Mouse (Mus musculus): ENCODE data around the gene Slc9a3.

Gene Slc9a3

GRCm38 (mm10) chr13:74121141-74121602 lies at the start of gene Slc9a3:
TSS of gene Slc9a3 (plus strand) at chr13:74121457.
- DNase-seq (ENCODE audit: low read depth, low spot score) = no peak

- DNase-seq (ENCODE audit: low read depth, low spot score) = no peak
These were observed 49.5 kb upstream of the Slc9a3 start for GRCm38 (mm10) chr13:74071714-74072113.

GRCm38 (mm10) chr13:74073369-74073768 lies 47.9 kb upstream of the Slc9a3 start:
- DNase-seq (ENCODE audit: low read depth, low spot score) = no peak

GRCm38 (mm10) chr13:74090265-74090664 lies 31.0 kb upstream of the Slc9a3 start:
- no peak for DNase-seq (ENCODE audit: low read depth, low spot score)

GRCm38 (mm10) chr13:74095936-74096335 lies 25.3 kb upstream of the Slc9a3 start:
- no peak for DNase-seq (ENCODE audit: low read depth, low spot score)

DNA sequence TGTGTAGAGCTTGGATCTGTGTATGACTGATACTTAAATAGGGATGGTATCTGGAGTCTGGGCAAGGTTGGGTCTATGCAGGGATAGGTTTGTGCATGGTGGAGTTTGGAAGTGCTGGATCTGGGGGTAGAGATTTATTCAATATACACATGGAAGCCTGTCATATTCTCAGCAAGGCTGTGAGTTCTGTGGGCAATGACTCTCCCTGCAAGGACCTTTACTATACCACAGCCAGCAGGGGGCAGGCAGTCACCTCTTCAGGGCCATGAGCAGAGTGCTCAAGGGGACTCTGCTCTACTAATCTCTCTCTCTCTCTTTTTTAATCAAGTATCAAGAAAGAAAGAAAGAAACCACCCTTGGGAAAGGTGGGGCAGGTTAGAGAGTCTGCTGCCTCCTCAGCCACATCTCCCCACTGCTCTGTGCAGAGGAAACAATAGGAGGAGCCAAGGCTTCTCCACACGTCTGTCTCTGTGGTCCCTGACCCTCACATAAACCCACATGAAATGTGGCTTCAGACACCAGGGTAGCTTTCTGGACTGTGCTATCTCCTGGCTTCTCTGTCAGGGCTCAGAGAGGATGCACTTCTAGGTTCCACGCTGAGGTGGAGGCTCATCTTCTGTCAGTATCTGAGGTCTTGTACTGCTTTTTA lies 24.4 kb upstream of the Slc9a3 start:
- peak; percentile 33 for DNase-seq (ENCODE audit: low read depth, low spot score)

GRCm38 (mm10) chr13:74098913-74099312 lies 22.3 kb upstream of the Slc9a3 start:
- no peak for DNase-seq (ENCODE audit: low read depth, low spot score)

GRCm38 (mm10) chr13:74102108-74102830 lies 19.0 kb upstream of the Slc9a3 start:
- no peak for DNase-seq (ENCODE audit: low read depth, low spot score)

DNA sequence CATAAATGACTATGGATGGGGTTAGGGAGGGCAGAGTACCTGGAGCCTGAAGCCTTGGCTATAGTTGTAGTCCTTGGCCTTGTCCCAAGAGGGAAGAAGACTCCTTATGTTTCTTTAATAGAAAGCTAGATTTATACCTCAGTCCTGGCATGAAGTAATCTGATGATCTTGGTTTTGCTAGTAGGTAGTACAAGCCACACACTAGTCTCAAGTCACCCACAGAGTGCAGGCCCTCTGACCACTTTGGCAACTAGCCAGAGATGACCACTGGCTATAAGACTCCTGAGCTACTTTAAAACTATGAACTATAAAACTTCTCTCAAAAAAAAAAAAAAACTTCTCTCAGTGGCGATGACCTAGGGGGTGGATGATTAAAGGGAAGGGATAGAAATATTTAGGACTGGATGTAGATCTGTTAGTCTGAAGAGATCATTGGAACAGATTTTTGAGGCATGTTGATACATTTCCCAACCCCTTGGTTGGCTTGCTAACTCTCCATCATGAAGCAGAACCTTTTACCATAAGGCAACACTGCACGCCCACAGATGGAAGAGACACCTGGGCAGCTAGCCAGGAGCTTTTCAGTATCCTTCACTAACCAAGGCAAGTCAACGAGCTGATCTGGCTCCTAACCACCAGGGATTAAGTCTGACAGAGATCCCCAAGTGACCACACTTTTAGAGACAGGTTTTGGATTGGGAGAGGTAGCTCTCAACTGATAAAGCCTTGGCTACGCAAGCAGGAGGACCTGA lies 18.2 kb upstream of the Slc9a3 start:
- DNase-seq (ENCODE audit: low read depth, low spot score) = no peak

DNA sequence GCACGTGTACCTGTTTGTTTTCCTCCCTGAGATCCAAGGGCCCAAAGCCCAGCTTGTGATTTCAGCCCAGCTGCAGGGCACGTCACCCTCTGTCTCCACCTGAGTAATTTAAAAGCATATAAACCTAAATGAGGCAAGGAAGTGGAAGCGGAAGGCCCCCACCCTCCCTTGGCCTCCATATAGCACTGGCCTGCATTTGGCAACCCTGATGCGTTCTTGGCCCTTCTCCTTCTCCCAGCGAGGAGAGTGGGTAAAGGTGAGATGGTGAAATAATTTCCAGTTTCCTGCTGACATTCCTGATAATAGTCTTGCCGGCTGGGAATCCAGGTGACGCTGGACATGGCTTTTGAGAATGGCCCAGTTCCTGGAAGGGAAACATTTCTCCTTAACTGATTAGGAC lies 16.8 kb upstream of the Slc9a3 start:
- DNase-seq (ENCODE audit: low read depth, low spot score) = no peak

DNA sequence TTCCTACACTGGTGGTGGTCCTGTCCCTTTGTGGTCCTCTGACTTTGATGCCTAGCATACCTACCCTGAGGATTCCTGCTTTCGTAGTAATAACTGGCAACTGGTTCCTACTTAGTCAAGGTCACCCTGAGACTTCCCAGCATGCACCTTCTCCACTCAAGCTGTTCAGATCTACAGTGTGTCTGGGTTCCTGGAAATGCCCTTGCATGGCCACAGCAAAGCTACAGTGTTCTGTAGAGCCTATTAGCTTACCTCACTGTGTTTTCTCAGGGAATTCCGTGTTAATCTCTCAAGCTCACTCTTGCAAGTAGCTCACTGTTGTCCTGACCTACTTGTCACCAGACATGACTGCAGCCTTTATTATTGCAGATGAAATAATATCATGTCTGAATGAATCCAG lies 13.8 kb upstream of the Slc9a3 start:
- DNase-seq (ENCODE audit: low read depth, low spot score) = no peak

GRCm38 (mm10) chr13:74112593-74112992 lies 8.7 kb upstream of the Slc9a3 start:
- no peak for DNase-seq (ENCODE audit: low read depth, low spot score)

DNA sequence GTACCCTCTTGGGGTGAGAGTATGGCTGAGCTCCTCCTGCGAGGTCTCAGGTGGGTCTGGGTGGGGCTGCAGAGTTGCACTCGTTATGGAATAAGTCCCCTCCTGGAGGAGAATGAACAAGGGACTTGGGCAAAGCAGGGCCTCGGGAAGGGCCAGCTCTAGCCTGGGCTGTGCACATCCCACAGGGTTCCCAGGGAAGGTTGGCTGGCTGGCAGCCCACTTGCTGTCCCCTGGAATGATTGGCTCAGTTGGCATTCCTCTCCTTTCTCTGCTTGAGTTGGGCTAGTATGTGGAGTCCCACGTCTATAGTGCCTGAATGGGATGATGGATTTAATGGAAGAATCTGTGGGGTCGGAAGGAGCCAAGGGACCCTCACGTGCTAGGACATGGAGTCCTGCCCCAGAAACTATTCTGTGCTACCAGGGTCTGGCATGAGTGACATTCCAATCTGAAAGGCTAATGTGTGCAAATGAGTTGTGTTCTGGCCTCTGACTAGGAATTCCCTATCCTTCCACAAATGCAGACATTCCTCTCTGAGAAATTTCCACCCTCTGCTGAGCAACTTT lies 7.5 kb upstream of the Slc9a3 start:
- no peak for DNase-seq (ENCODE audit: low read depth, low spot score)

- DNase-seq (ENCODE audit: low read depth, low spot score) = no peak
These were observed 606 bp downstream of the Slc9a3 start for GRCm38 (mm10) chr13:74121795-74122330.

DNA sequence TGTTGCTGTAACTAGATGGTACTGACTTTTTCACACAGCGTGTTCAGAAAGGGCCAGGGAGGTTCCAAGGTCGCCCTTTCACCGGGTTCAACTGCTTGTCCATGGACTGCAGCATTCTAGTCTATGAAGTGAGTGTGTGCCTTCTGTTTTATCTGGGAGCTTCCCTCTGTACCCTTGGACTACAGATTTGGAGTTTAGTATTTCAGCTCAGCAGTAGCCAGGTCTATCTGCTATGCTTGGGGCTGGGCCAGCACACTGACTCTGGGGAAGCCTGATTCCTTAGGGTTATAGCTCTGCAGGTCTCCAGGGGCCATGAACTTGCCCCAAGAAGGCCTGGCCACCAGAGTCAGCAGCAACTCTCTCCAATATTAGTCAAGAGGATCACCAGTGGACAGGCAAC lies 1.4 kb downstream of the Slc9a3 start:
- no peak for DNase-seq (ENCODE audit: low read depth, low spot score)

- no peak for DNase-seq (ENCODE audit: low read depth, low spot score)
These were observed 6.3 kb downstream of the Slc9a3 start for GRCm38 (mm10) chr13:74127571-74127970.

DNA sequence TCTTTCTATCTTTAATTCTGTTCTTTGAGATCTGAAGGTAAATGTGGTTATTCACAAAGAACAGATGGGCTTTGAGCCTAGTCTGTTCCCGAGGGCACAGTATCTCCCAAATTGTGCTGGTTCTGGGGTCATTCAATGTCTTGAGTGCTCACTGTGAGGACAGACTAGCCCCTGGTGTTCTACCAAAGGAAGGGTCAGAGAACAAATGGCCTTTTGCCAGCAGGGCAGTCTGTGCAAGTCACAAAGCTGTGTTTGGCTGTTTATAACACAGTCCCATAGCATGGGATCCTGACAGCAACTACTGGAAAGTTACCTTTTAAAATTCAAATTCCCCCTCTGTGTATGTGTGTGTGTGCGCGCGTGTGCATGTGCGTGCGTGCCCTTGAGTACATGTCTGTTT lies 8.7 kb downstream of the Slc9a3 start:
- DNase-seq (ENCODE audit: low read depth, low spot score) = no peak

GRCm38 (mm10) chr13:74138906-74139647 lies 17.8 kb downstream of the Slc9a3 start:
- DNase-seq (ENCODE audit: low read depth, low spot score) = no peak

DNA sequence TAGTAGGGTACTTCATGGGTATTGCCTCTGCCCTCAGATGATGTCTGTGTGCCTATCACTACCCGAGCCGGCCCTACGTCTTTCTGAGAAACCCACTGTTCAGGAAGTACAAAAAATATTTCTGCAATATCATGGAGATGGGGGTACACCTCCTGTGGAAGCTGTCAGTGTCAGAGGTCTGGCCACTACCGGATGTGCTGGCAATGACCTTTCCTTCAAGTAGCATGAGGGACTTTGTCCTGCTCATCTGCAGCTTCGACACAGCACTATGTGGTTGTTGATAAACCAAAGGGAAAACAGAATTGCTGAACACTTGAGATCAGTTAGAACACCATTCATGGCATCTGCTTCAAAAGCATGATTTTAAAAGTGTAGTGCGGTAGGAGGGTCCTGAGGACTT lies 19.5 kb downstream of the Slc9a3 start:
- no peak for DNase-seq (ENCODE audit: low read depth, low spot score)

GRCm38 (mm10) chr13:74143282-74143681 lies 22.0 kb downstream of the Slc9a3 start:
- no peak for DNase-seq (ENCODE audit: low read depth, low spot score)

Data from CD4-positive helper T cell, adult 2 months (primary cell).